Mouse (Mus musculus) gastrocnemius, adult 2 months (tissue): ENCODE measurements around the gene Rnf186. TPM values are rescaled to one million over a fixed set of nuclear protein-coding genes. Genes with fewer than 3 reads are reported as not detected.

Source experiments
- DNase-seq: peaks from one replicate; pipeline ENCODE4 v3.0.0; 2022
- H3K27ac ChIP-seq: fragments of 200-600 bp; 2 replicates; pipeline ENCODE4 v1.8.1; 2022; ENCODE audit warnings: mild to moderate bottlenecking
- H3K4me3 ChIP-seq: fragments of 200-600 bp; 2 replicates; pipeline ENCODE4 v1.8.1; 2022; ENCODE audit warnings: mild to moderate bottlenecking, moderate library complexity
- CTCF ChIP-seq: fragments of 200-600 bp; IDR thresholded peaks from 2 replicates; pipeline ENCODE4 v1.8.1; 2022; ENCODE audit warnings: antibody characterized with exemption, mild to moderate bottlenecking, moderate library complexity
- intact Hi-C: fragments of 180-260 bp; cut with DNase I; formaldehyde crosslinking; loops from one replicate; pipeline ENCODE4 v1.15.1; 2025
- total RNA-seq, 2 experiments: library from RNA; stranded (reverse); gene quantifications; 2 replicates each; pipeline ENCODE4 v1.2.3; 2021

The Rnf186 gene
- total RNA-seq, 2 experiments from 2014 or later, result not detected

GRCm38 (mm10) chr4:139001026-139001425 lies 34.1 kb downstream of the Rnf186 start:
- no peak overlapping the region for H3K4me3 ChIP-seq
- TF ChIP-seq CTCF, result no peak
- no peak overlapping the region for H3K27ac ChIP-seq
- DNase-seq, result no peak
- intact Hi-C loops, result loop anchor here (1.0 kb wide), 1 partner anchor 79 kb away; no protein-coding TSS in a partner anchor

GRCm38 (mm10) chr4:139001433-139001832 lies 34.5 kb downstream of the Rnf186 start:
- Histone ChIP-seq H3K27ac (no peak overlapping the region), H3K4me3 (no peak overlapping the region)
- peak; percentile 51 for TF ChIP-seq CTCF
- peak; percentile 51 for DNase-seq
- intact Hi-C loops, result loop anchor here (1.0 kb wide), 1 partner anchor 79 kb away; no protein-coding TSS in a partner anchor

GRCm38 (mm10) chr4:139004067-139004466 lies 37.2 kb downstream of the Rnf186 start:
- intact Hi-C loops, result no loop called here
- TF ChIP-seq CTCF, result no peak
- DNase-seq, result no peak

GRCm38 (mm10) chr4:139005214-139005613 lies 38.3 kb downstream of the Rnf186 start:
- DNase-seq, result no peak
- intact Hi-C loops, result no loop called here
- no peak for TF ChIP-seq CTCF

More at GRCm38 (mm10) chr4:139004067-139004466, 37.2 kb downstream of the Rnf186 start:
- Histone ChIP-seq H3K4me3 (no peak overlapping the region), H3K27ac (no peak overlapping the region)

GRCm38 (mm10) chr4:139007353-139007752 lies 40.4 kb downstream of the Rnf186 start:
- intact Hi-C loops, result no loop called here
- H3K4me3 ChIP-seq, result no peak overlapping the region
- TF ChIP-seq CTCF, result no peak
- no peak for DNase-seq
- no peak overlapping the region for H3K27ac ChIP-seq

More at GRCm38 (mm10) chr4:139005214-139005613, 38.3 kb downstream of the Rnf186 start:
- H3K27ac ChIP-seq, result no peak overlapping the region
- no peak overlapping the region for H3K4me3 ChIP-seq

GRCm38 (mm10) chr4:139007981-139008536 lies 41.1 kb downstream of the Rnf186 start:
- no peak for DNase-seq
- no peak overlapping the region for H3K4me3 ChIP-seq
- intact Hi-C loops, result no loop called here
- no peak for TF ChIP-seq CTCF
- H3K27ac ChIP-seq, result no peak overlapping the region

GRCm38 (mm10) chr4:139011201-139011702 lies 44.3 kb downstream of the Rnf186 start:
- TF ChIP-seq CTCF, result no peak
- intact Hi-C loops, result no loop called here
- Histone ChIP-seq H3K4me3 (no peak overlapping the region), H3K27ac (no peak overlapping the region)
- no peak for DNase-seq

GRCm38 (mm10) chr4:139013281-139013680 lies 46.4 kb downstream of the Rnf186 start:
- H3K4me3 ChIP-seq, result no peak overlapping the region
- intact Hi-C loops, result no loop called here
- H3K27ac ChIP-seq, result no peak overlapping the region
- no peak for TF ChIP-seq CTCF
- DNase-seq, result no peak

- peak; percentile 53 for TF ChIP-seq CTCF
- Histone ChIP-seq H3K4me3 (no peak overlapping the region), H3K27ac (no peak overlapping the region)
- DNase-seq, result no peak
- intact Hi-C loops, result loop anchor here (2.0 kb wide), 1 partner anchor 94 kb away; no protein-coding TSS in a partner anchor
These were observed 47.9 kb downstream of the Rnf186 start for GRCm38 (mm10) chr4:139014793-139015192.

Other genes starting within 250 kb of the Rnf186 start
- not detected for gene Pla2g2c, start 242.3 kb upstream of the Rnf186 start, total RNA-seq
- gene Ubxn10, start 229.9 kb upstream of the Rnf186 start, total RNA-seq, result under 1 TPM in 1 of 2 experiments, not detected in 1; 0.20 TPM
- not detected for gene Pla2g2f, start 209.5 kb upstream of the Rnf186 start, total RNA-seq
- gene Pla2g2d, start 191.4 kb upstream of the Rnf186 start, total RNA-seq, result under 1 TPM in 1 of 2 experiments, not detected in 1; 0.28 TPM
- gene Pla2g5, start 103.6 kb upstream of the Rnf186 start, total RNA-seq, result 1 to 10 TPM in 1 of 2 experiments, under 1 TPM in 1; 0.92 to 2.1 TPM
- not detected for gene Gm13030, start 93.1 kb upstream of the Rnf186 start, total RNA-seq
- gene Pla2g2e, start 89.2 kb upstream of the Rnf186 start, total RNA-seq, result not detected
- 10 to 100 TPM; 15.7 to 17.2 TPM for gene Otud3, start 53.2 kb upstream of the Rnf186 start, total RNA-seq
- gene Tmco4, start 5.8 kb downstream of the Rnf186 start, total RNA-seq, result 1 to 10 TPM; 7.5 to 7.6 TPM
- gene Htr6, start 108.5 kb downstream of the Rnf186 start, total RNA-seq, result not detected
- gene Nbl1, start 125.9 kb downstream of the Rnf186 start, total RNA-seq, result 10 to 100 TPM; 19.9 to 40.8 TPM
- gene Minos1, start 164.0 kb downstream of the Rnf186 start, total RNA-seq, result 100 to 1,000 TPM; 304 to 430 TPM
- 100 to 1,000 TPM; 444 to 499 TPM for gene Capzb, start 225.8 kb downstream of the Rnf186 start, total RNA-seq